Mouse (Mus musculus) cerebellum, adult 11-12 months (tissue): ENCODE data around the gene Fam219a.
A peak's percentile ranks its signal among the peaks of the same experiment; 100 is the strongest.

Source experiments
- DNase-seq: peaks from one replicate; pipeline ENCODE4 v3.0.0; 2022

Gene Fam219a

DNA sequence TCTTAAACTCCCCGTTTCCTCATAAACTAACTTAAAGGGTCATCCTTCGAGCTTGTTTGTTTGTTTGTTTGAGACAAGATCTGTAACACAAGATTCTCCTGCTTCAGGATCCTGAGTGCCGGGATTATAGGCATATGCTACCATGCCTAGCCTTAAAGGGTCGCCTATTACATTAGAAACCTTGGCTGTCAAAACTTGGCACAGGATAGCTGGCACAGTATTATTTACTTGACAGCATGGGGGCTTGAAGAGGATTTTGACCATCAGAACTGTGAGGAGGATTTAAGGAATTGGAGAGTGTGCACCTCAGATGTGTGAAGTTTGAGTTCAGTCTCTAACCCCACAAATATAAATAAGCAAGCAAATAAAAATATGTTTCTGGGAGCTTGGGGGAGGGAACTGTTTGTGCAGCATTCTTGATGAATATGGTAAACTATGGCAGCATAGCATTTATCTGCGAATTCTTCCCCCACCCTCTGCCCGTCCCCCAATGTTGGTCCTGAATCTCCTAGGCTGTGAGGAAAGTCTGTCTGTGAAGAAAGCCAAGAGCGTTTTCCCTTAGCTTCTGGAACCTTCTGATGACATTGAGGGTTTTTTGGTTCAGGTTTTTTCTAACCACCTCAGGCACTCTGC is 99.2 kb downstream of the Fam219a start:
- no peak for DNase-seq

- DNase-seq, result no peak
These were observed 100.1 kb downstream of the Fam219a start for GRCm38 (mm10) chr4:41469199-41469598.

DNA sequence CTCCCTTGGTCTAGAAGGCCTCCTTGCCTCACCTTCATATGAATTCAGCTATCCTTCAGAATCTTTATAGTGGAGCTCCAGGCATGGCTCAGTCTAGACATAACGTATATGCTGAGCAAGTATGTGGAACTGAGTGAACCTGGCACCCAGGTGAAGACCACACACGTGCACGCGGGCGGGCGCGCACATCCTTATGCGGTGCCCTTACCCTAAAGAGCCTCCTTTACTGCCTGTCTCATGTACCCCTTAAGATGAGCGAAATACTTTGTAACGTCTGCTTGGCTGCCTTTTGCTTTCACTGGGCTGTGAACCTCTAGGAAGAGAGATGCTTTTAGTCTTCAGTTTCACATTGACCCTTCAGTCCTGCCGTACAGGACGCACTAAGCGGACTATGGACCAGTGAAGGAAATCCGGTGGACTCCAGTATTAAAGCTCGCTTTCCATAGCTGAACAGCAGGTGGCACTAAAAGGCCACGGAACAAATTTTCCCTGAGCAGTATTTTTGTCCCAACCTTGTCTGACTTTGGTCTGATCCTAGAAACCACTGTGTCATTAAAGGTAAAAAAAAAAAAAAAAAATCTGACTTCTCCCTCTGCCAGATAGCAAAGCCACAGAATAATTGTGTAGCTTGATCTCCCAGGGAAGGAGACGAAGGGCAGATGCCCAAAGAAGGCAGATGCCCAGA is 100.8 kb downstream of the Fam219a start:
- DNase-seq, result peak; percentile 40
